Mouse (Mus musculus): ENCODE measurements around the gene Slc25a22. TPM values are rescaled to one million over a fixed set of nuclear protein-coding genes. Genes with fewer than 3 reads are reported as not detected.

Slc25a22 gene
- polyA plus RNA-seq, 1 experiment from 2014 or later: 29.1 TPM

DNA sequence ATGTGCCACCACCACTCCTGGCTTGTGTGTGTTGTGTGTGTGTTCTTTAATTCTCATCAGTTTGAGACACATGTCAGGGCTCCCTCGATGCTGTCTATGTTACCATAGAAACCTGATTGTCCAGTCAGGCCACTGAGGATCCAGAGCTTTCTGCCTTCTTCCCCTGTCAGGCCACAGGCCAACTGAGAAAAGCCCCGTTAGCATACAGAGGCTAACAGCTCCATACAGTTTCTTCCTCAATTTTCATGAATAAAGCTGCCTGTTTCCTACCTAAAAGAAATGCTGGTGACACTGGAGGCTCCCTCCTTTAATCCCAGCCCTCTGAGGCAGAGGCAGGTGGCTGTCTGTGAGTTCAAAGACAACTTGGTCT is 1.2 kb downstream of the Slc25a22 start:
- no peak for ATAC-seq (ENCODE audit: low read depth)
- Histone ChIP-seq H3K4me1 (ENCODE audit: control insufficient read depth, insufficient read depth, low read length) (peaks cover 22% of the 10 kb centered on the region; the same call in 1 of the 2 replicates), H3K4me3 (ENCODE audit: low read depth, low read length) (peak overlapping the region; percentile 73), H3K9ac (ENCODE audit: low read depth, low read length) (peak overlapping the region; percentile 77), H3K4me2 (ENCODE audit: low read depth, low read length) (peak overlapping the region; percentile 95), H3K9me3 (ENCODE audit: control insufficient read depth, low read length) (no peaks in the 10 kb centered on the region), H3K27me3 (replicated peaks; ENCODE audit: control insufficient read depth, insufficient read depth, low read length) (no peaks in the 10 kb centered on the region), H3K36me3 (ENCODE audit: control insufficient read depth, insufficient read depth, low read length) (peaks cover 53% of the 10 kb centered on the region), H3K27ac (replicated peaks; ENCODE audit: low read depth, low read length) (no peak overlapping the region)
- no peak for DNase-seq (ENCODE audit: low spot score)
- WGBS: 75% methylated on average over 2 of the region's 2 CpGs

DNA sequence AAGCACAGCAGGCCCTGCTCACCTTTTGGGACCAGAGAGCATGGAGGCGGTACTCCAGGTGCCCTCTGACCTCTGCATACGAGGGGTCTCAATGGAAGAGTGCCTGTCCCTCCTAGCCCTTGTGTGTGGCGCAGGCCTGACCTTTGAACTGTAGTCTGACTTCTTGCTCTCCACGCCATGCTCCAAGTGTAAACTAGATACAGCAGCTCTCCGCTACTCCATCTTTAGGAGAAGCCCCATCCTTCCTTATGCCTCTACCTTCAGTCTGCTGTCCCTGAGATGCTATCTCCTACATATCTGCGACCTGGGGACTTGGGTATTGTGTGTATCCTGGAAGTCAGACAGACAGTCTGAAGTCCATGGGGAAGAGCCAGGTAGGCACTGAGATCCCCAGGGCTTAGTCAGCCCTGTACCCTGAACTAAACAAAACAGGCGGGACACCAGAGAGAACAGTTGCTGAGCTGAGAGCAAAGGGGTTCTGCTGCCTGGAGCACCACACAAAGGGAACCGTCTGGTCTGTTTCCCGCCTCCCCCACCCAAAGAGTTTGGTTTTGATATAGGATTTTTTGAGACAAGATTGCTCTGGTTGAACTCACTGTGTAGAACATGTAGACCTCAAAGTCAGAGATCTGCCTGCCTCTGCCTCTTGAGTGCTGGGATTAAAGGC is 1.7 kb downstream of the Slc25a22 start:
- no peaks in the 10 kb centered on the region for H3K9me3 ChIP-seq (ENCODE audit: control insufficient read depth, low read length)
- H3K9ac ChIP-seq (ENCODE audit: low read depth, low read length): no peak overlapping the region
- H3K4me2 ChIP-seq (ENCODE audit: low read depth, low read length): peak overlapping the region; percentile 95
- 69% methylated on average over 9 of the region's 9 CpGs for WGBS
- DNase-seq (ENCODE audit: low spot score) (no peak), ATAC-seq (ENCODE audit: low read depth) (no peak)
- peaks cover 53% of the 10 kb centered on the region for H3K36me3 ChIP-seq (ENCODE audit: control insufficient read depth, insufficient read depth, low read length)
- peaks cover 22% of the 10 kb centered on the region; the same call in 1 of the 2 replicates for H3K4me1 ChIP-seq (ENCODE audit: control insufficient read depth, insufficient read depth, low read length)
- H3K4me3 ChIP-seq (ENCODE audit: low read depth, low read length): peak overlapping the region; percentile 73; the same call in 1 of the 2 replicates
- no peaks in the 10 kb centered on the region for H3K27me3 ChIP-seq (replicated peaks; ENCODE audit: control insufficient read depth, insufficient read depth, low read length)
- H3K27ac ChIP-seq (replicated peaks; ENCODE audit: low read depth, low read length): no peak overlapping the region

DNA sequence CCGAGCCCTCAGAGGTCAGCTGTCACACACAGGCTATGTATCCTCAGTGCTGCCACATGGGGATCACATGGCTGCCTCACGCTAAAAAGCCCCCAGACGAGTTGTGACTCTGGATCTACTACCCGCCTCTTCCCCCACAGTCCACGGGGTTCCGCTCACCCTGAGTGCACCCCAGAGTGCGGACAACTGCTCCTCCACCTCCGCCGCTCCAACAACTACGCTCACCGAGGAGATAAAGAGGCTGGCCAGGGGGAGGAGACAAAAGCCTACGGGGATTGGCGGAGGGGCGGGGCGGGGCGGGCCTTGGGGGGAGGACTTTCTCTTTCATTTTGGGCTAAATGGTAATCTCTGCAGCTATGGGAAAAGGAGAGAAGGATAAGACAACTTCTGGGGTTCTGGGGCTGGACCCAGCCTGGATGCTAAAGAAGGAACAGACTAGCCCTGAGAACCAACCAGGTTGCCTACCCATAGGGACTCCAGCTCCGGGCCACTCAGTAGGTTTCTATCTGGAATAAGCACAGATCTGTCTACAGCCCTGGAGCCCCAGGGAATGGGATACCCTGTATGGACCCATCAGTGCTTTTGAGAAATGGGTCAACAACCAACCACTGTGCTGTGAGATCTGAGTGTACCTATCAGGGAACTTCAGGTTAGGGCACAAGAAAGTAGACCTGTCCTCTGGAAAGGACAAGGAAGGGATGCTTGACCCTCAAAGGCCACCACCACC is 2.4 kb downstream of the Slc25a22 start:
- Histone ChIP-seq H3K27me3 (replicated peaks; ENCODE audit: control insufficient read depth, insufficient read depth, low read length) (no peaks in the 10 kb centered on the region), H3K4me1 (ENCODE audit: control insufficient read depth, insufficient read depth, low read length) (peaks cover 22% of the 10 kb centered on the region; the same call in 1 of the 2 replicates), H3K27ac (replicated peaks; ENCODE audit: low read depth, low read length) (0 out of 2 replicates have a peak overlapping the region, but pooled peaks have one; percentile 45), H3K4me3 (ENCODE audit: low read depth, low read length) (peak overlapping the region; percentile 44), H3K36me3 (ENCODE audit: control insufficient read depth, insufficient read depth, low read length) (peaks cover 56% of the 10 kb centered on the region), H3K9ac (ENCODE audit: low read depth, low read length) (peak overlapping the region; percentile 64), H3K4me2 (ENCODE audit: low read depth, low read length) (peak overlapping the region; percentile 74), H3K9me3 (ENCODE audit: control insufficient read depth, low read length) (no peaks in the 10 kb centered on the region)
- DNase-seq (ENCODE audit: low spot score) (peak; percentile 70), ATAC-seq (ENCODE audit: low read depth) (no peak)
- 4% methylated on average over 15 of the region's 17 CpGs for WGBS

DNA sequence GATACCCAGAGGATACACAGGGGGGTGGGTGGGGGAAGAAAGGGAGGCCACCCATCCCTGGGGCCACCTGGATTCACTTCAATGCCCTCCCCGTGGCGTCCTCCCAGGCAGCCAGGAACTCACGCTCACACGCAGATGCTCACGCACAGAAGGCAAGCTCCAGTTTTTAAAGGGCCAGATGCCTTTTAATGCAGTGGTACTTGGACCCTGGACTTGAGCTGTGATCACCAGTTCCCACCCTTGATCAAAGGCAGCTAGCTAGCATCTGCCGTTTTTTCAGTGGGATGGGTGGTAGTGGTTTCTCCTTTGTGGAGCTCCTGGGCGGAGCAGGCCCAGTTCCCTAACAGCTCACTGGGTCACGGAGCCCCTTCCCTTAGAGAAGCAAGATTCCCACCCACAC is 3.2 kb downstream of the Slc25a22 start:
- peaks cover 50% of the 10 kb centered on the region for H3K36me3 ChIP-seq (ENCODE audit: control insufficient read depth, insufficient read depth, low read length)
- H3K27ac ChIP-seq (replicated peaks; ENCODE audit: low read depth, low read length): peak overlapping the region; percentile 45; the same call in 1 of the 2 replicates
- H3K4me2 ChIP-seq (ENCODE audit: low read depth, low read length): peak overlapping the region; percentile 74
- no peaks in the 10 kb centered on the region for H3K9me3 ChIP-seq (ENCODE audit: control insufficient read depth, low read length)
- H3K4me1 ChIP-seq (ENCODE audit: control insufficient read depth, insufficient read depth, low read length): peaks cover 22% of the 10 kb centered on the region; the same call in 1 of the 2 replicates
- WGBS: 18% methylated on average over 7 of the region's 8 CpGs
- DNase-seq (ENCODE audit: low spot score) (peak; percentile 74), ATAC-seq (ENCODE audit: low read depth) (no peak)
- H3K4me3 ChIP-seq (ENCODE audit: low read depth, low read length): peak overlapping the region; percentile 44
- no peaks in the 10 kb centered on the region for H3K27me3 ChIP-seq (replicated peaks; ENCODE audit: control insufficient read depth, insufficient read depth, low read length)
- H3K9ac ChIP-seq (ENCODE audit: low read depth, low read length): peak overlapping the region; percentile 64

DNA sequence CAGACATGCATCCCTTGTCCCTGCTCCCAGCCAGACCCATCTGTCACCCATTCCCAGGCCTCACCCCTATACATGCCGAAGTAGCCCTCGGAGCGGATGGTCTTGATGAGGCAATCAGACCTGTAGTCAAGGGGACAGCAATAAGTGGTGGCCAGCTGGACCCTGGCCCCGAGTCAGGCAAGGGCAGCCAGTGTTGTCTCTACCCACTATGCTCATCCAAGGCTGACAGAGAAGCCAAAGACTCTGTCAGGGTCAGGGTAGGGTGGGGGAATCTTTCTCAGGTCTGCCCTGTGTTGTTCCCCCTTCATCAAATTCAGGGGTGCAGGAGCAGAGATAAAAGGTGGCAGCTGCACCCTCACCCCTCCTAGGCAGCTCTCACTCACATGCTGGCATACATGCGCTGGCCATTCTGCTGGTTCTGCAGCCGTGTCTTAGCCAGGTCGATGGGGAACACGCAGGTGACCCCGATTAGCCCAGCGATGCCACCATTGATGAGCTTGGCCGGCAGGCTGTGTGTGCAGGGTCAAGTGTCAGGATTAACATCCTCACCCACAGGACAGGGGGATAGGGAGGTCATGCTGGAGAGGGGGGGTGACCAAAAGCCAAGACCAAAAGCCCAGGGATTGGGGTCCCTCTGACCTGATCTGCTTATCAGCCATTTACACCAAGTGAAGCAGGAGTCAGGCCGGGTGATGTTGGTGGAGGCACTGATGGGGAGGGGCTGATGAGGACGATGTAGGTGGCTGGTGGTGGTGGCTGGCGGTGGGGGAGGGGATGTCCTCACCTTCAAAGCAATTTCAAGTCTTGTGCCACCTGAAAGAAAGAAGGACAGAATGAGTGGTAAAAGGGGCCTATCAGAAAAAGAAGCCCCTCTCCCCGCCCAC is 3.9 kb downstream of the Slc25a22 start:
- Histone ChIP-seq H3K36me3 (ENCODE audit: control insufficient read depth, insufficient read depth, low read length) (peaks cover 43% of the 10 kb centered on the region), H3K4me2 (ENCODE audit: low read depth, low read length) (peak overlapping the region; percentile 74), H3K4me1 (ENCODE audit: control insufficient read depth, insufficient read depth, low read length) (peaks cover 26% of the 10 kb centered on the region; the same call in 1 of the 2 replicates), H3K9me3 (ENCODE audit: control insufficient read depth, low read length) (no peaks in the 10 kb centered on the region), H3K9ac (ENCODE audit: low read depth, low read length) (peak overlapping the region; percentile 64), H3K27me3 (replicated peaks; ENCODE audit: control insufficient read depth, insufficient read depth, low read length) (no peaks in the 10 kb centered on the region), H3K27ac (replicated peaks; ENCODE audit: low read depth, low read length) (no peak overlapping the region), H3K4me3 (ENCODE audit: low read depth, low read length) (peak overlapping the region; percentile 44)
- DNase-seq (ENCODE audit: low spot score) (no peak), ATAC-seq (ENCODE audit: low read depth) (no peak)
- WGBS: 77% methylated on average over 15 of the region's 15 CpGs

DNA sequence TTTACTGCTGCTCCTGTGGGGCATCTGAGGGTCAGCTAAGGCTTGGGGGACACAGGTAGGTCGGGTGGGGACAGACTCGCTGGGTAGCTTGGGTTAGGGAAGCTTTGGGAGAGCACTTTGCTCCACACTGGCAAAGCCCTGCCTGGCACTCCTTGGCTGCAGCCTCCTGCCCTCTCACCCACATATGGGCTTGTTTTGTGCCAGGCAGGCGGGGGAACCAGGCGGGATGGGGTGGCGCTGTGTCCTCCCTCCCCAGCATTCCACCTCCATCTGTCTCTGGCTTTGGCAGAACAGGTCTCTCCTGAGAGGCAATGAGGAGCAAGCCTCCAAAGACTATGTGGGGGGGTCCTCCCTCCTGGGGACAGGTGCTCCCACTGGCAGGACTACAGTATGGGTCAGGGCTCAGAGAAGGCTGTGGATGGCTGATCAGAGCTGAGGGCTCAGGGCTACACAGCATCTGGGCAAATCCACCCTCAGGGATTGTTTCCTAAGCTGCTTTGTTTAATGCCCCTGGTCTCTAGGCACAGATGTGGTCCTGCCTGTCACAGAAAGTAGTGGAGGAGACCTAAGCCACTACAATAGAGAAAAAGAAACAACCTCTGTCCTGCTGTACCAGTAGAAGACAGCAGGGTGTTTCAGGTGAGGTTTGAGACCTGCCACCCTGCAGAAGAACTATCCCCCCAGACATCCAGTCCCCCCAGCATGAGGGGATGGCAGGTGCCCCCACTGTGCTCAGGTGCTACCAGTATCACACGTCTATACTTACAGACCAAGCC is 4.8 kb downstream of the Slc25a22 start:
- Histone ChIP-seq H3K4me2 (ENCODE audit: low read depth, low read length) (no peak overlapping the region), H3K4me1 (ENCODE audit: control insufficient read depth, insufficient read depth, low read length) (peaks cover 26% of the 10 kb centered on the region; the same call in 1 of the 2 replicates)
- WGBS: 70% methylated on average over 5 of the region's 6 CpGs

DNA sequence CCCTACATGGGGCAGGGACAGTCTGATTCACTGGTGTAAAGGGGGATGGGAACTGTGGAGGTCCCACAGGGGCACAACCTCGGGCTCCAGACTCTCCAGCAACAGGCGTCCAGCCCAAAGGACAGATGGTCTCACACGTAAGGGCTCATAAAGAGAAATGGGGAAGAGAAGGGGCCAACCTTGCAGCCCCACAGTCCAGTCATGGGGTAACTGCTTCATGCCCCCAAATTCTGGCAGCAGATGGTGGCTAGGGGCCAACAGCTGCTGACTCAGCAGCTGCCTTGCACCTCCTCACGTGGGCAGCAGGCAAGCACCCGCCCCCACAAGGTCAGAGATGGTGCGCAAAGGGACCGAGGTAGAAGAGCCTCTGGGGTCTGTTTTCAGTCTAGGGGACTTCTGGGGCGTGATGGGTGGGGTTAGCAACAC is 5.5 kb downstream of the Slc25a22 start:
- Histone ChIP-seq H3K4me2 (ENCODE audit: low read depth, low read length) (no peak overlapping the region), H3K9ac (ENCODE audit: low read depth, low read length) (no peak overlapping the region), H3K27ac (replicated peaks; ENCODE audit: low read depth, low read length) (no peak overlapping the region), H3K4me3 (ENCODE audit: low read depth, low read length) (no peak overlapping the region), H3K9me3 (ENCODE audit: control insufficient read depth, low read length) (no peaks in the 10 kb centered on the region), H3K27me3 (replicated peaks; ENCODE audit: control insufficient read depth, insufficient read depth, low read length) (no peaks in the 10 kb centered on the region), H3K36me3 (ENCODE audit: control insufficient read depth, insufficient read depth, low read length) (peaks cover 36% of the 10 kb centered on the region), H3K4me1 (ENCODE audit: control insufficient read depth, insufficient read depth, low read length) (peaks cover 26% of the 10 kb centered on the region; the same call in 1 of the 2 replicates)
- 78% methylated on average over 6 of the region's 8 CpGs for WGBS
- ATAC-seq (ENCODE audit: low read depth) (no peak), DNase-seq (ENCODE audit: low spot score) (no peak)

More for the DNA sequence above, 4.8 kb downstream of the Slc25a22 start:
- ATAC-seq (ENCODE audit: low read depth) (no peak), DNase-seq (ENCODE audit: low spot score) (no peak)
- peaks cover 36% of the 10 kb centered on the region for H3K36me3 ChIP-seq (ENCODE audit: control insufficient read depth, insufficient read depth, low read length)
- H3K27me3 ChIP-seq (replicated peaks; ENCODE audit: control insufficient read depth, insufficient read depth, low read length): no peaks in the 10 kb centered on the region
- no peak overlapping the region for H3K27ac ChIP-seq (replicated peaks; ENCODE audit: low read depth, low read length)
- H3K9me3 ChIP-seq (ENCODE audit: control insufficient read depth, low read length): no peaks in the 10 kb centered on the region
- no peak overlapping the region for H3K4me3 ChIP-seq (ENCODE audit: low read depth, low read length)
- no peak overlapping the region for H3K9ac ChIP-seq (ENCODE audit: low read depth, low read length)

Measured in embryonic facial prominence, embryonic 14.5 days (tissue).